Mouse (Mus musculus) erythroblast, embryonic 14.5 days (primary cell): ENCODE results near the gene Actr3b.

Experiments
- GATA1 ChIP-seq: IDR thresholded peaks from 2 replicates; pipeline ENCODE4 v1.6.1; 2012; ENCODE audit warnings: low read length, inconsistent platforms, mixed read lengths
- TAL1 ChIP-seq: IDR thresholded peaks from 3 replicates; pipeline ENCODE4 v1.6.1; 2012; ENCODE audit warnings: low read length, inconsistent platforms, mixed read lengths

DNA sequence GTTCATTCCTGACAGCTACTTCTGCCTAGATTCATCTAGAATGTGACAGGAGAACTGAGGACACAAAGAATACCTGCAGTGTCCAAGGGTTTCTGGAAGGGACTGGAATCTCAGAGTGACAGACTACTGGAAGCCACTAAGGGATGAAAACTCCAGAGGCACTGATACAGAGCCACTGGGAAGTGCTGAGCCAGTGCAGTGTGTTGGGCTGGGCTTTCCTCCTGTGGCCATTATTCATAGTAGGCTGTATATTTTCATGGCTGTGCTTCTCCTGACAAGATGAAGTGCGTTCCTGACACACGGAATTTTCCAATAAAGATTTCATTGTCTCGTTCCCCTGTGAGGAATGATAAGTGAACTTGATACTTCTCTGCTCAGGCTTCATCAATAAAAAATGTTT is 126.9 kb downstream of the Actr3b start:
- no peak for TF ChIP-seq TAL1
- no peak for TF ChIP-seq GATA1
